Mouse (Mus musculus): Measurements from ENCODE around the gene Cypt2. TPM values are rescaled to one million over a fixed set of nuclear protein-coding genes. Genes with fewer than 3 reads are reported as not detected.

Cypt2 gene
- not detected in 2 replicates for polyA plus RNA-seq (2021; fragmentation: Nextera tagmentation)
- long read RNA-seq, experiment 1 = 0 reads
- long read RNA-seq, experiment 2 = 0 reads

GRCm38 (mm10) chrX:105499472-105499871, at the start of gene Cypt2:
Gene Cypt2, plus strand, starts transcription at chrX:105499772.

Measured in layer of hippocampus, adult 6 months (tissue).